Mouse (Mus musculus) ES-E14 (cell line): Measurements from ENCODE around the gene Lefty1. TPM values are rescaled to one million over a fixed set of nuclear protein-coding genes. Genes with fewer than 3 reads are reported as not detected.

ENCODE experiments used
- DNase-seq: peaks from one replicate; pipeline ENCODE4 v3.0.0-alpha.2; 2013; ENCODE audit warnings: low read depth, low spot score
- H3K27ac ChIP-seq: 2 replicates; pipeline ENCODE4 v1.5.1; 2012; ENCODE audit warnings: low read depth, mild to moderate bottlenecking, low read length, moderate library complexity, mixed read lengths; ENCODE audit not compliant: poor library complexity, insufficient read depth, severe bottlenecking
- H3K36me3 ChIP-seq: 2 replicates; pipeline ENCODE4 v1.6.1; 2012; ENCODE audit warnings: mild to moderate bottlenecking, low read length, moderate library complexity, mixed read lengths; ENCODE audit not compliant: control insufficient read depth, poor library complexity, insufficient read depth, severe bottlenecking
- H3K4me1 ChIP-seq, 2 experiments: fragments of 150-350 bp in 1 of 2; sonication (generic) in 1 of 2; 2 replicates each; pipeline ENCODE4 v1.6.1; 2012; ENCODE audit warnings: low read length in 2 of 2, mild to moderate bottlenecking in 1 of 2, mixed read lengths in 1 of 2; ENCODE audit not compliant: control insufficient read depth in 2 of 2, insufficient read depth in 2 of 2, poor library complexity in 1 of 2
- H3K4me3 ChIP-seq, 2 experiments: fragments of 150-350 bp in 1 of 2; sonication (generic) in 1 of 2; 2 replicates each; pipeline ENCODE4 v1.5.1; 2012; ENCODE audit warnings: low read length in 2 of 2, low read depth in 1 of 2, mild to moderate bottlenecking in 1 of 2, mixed read lengths in 1 of 2; ENCODE audit not compliant: insufficient read depth in 1 of 2, poor library complexity in 1 of 2, severe bottlenecking in 1 of 2
- H3K9ac ChIP-seq: 2 replicates; pipeline ENCODE4 v1.6.1; 2012; ENCODE audit warnings: low read depth, mild to moderate bottlenecking, low read length, mixed read lengths; ENCODE audit not compliant: poor library complexity, insufficient read depth, severe bottlenecking
- H3K9me3 ChIP-seq: fragments of 150-350 bp; sonication (generic); 2 replicates; pipeline ENCODE4 v1.6.1; 2012; ENCODE audit warnings: low read depth, mild to moderate bottlenecking, low read length; ENCODE audit not compliant: control insufficient read depth, insufficient read depth
- CHD2 ChIP-seq: IDR thresholded peaks from 2 replicates; pipeline ENCODE4 v1.6.1; 2014; ENCODE audit warnings: mild to moderate bottlenecking, low read depth, low read length, inconsistent platforms
- HCFC1 ChIP-seq: IDR thresholded peaks from 2 replicates; pipeline ENCODE4 v1.6.1; 2012; ENCODE audit warnings: low read length, inconsistent platforms, borderline replicate concordance; ENCODE audit not compliant: insufficient read depth
- MAFK ChIP-seq: IDR thresholded peaks from 2 replicates; pipeline ENCODE4 v1.6.1; 2014; ENCODE audit warnings: mild to moderate bottlenecking, low read depth, low read length, inconsistent platforms; ENCODE audit not compliant: insufficient read depth
- ZC3H11A ChIP-seq: IDR thresholded peaks from 2 replicates; pipeline ENCODE4 v1.6.1; 2012; ENCODE audit warnings: low read depth, mild to moderate bottlenecking, inconsistent platforms, low read length, borderline replicate concordance
- ZNF384 ChIP-seq: IDR thresholded peaks from 2 replicates; pipeline ENCODE4 v1.6.1; 2012; ENCODE audit warnings: low read depth, low read length, inconsistent platforms
- in situ Hi-C, 2 experiments: fragments of 600-800 bp; cut with MboI; formaldehyde crosslinking; loops; one replicate each; pipeline ENCODE4 v1.15.1; 2025; ENCODE audit warnings: low sequenced_read_pairs in 2 of 2, inconsistent platforms in 1 of 2; ENCODE audit not compliant: unreplicated experiment in 2 of 2
- total RNA-seq: library from RNA; depleted of rRNA; stranded (reverse); fragments of 300-350 nt; gene quantifications from 2 replicates; pipeline ENCODE4 v1.2.3, GENCODE M21; 2012

The Lefty1 gene
- total RNA-seq, 1 experiment: 281 TPM

GRCm38 (mm10) chr1:180913797-180914196 is 21.0 kb upstream of the Lefty1 start:
- Histone ChIP-seq H3K4me1 (peaks cover 7 to 25% of the 10 kb centered on the region in 2 experiments), H3K4me3 (no peak overlapping the region), H3K9me3 (no peaks in the 10 kb centered on the region), H3K36me3 (peaks cover 3% of the 10 kb centered on the region; the same call in 1 of the 2 replicates), H3K9ac (no peak overlapping the region), H3K27ac (no peak overlapping the region)
- in situ Hi-C loops: no loop called here
- no peak for TF ChIP-seq HCFC1
- TF ChIP-seq ZNF384: no peak
- no peak for TF ChIP-seq MAFK
- no peak for TF ChIP-seq CHD2
- no peak for TF ChIP-seq ZC3H11A
- DNase-seq: no peak

- no peak for DNase-seq
- no peaks in the 10 kb centered on the region for H3K9me3 ChIP-seq
- in situ Hi-C loops: no loop called here
- peaks cover 4 to 20% of the 10 kb centered on the region in 2 experiments for H3K4me1 ChIP-seq
- TF ChIP-seq CHD2 (no peak), ZC3H11A (no peak)
- no peak overlapping the region for H3K27ac ChIP-seq
- H3K4me3 ChIP-seq: no peak overlapping the region
- H3K9ac ChIP-seq: no peak overlapping the region
- H3K36me3 ChIP-seq: no peaks in the 10 kb centered on the region; the same call in 1 of the 2 replicates
These were observed 18.4 kb upstream of the Lefty1 start for GRCm38 (mm10) chr1:180916425-180916824.

- Histone ChIP-seq H3K27ac (no peak overlapping the region), H3K4me3 (no peak overlapping the region), H3K4me1 (peaks cover 3 to 20% of the 10 kb centered on the region in 2 experiments), H3K9me3 (no peaks in the 10 kb centered on the region), H3K9ac (no peak overlapping the region), H3K36me3 (no peaks in the 10 kb centered on the region; the same call in 1 of the 2 replicates)
- no peak for TF ChIP-seq ZNF384
- no peak for TF ChIP-seq ZC3H11A
- TF ChIP-seq HCFC1: no peak
- no peak for TF ChIP-seq MAFK
- TF ChIP-seq CHD2: no peak
- no peak for DNase-seq
- in situ Hi-C loops: no loop called here
These were observed 17.8 kb upstream of the Lefty1 start for GRCm38 (mm10) chr1:180917053-180917452.

- in situ Hi-C loops: no loop called here
- Histone ChIP-seq H3K9me3 (no peaks in the 10 kb centered on the region), H3K9ac (no peak overlapping the region), H3K4me1 (peaks cover 3 to 32% of the 10 kb centered on the region in 2 experiments; a peak in 3 of 4 replicates), H3K27ac (no peak overlapping the region), H3K4me3 (no peak overlapping the region), H3K36me3 (no peaks in the 10 kb centered on the region)
- TF ChIP-seq ZNF384: 0 out of 2 replicates have a peak, but pooled peaks have one; percentile 12
- peak; percentile 33; the same call in 1 of the 2 replicates for TF ChIP-seq ZC3H11A
- TF ChIP-seq MAFK: no peak
- TF ChIP-seq HCFC1: no peak
- TF ChIP-seq CHD2: no peak
- DNase-seq: peak; percentile 83
These were observed 15.1 kb upstream of the Lefty1 start for GRCm38 (mm10) chr1:180919686-180920085.
